ENCODE assay signal across 8 mouse cellular contexts in the genomic region with DNA sequence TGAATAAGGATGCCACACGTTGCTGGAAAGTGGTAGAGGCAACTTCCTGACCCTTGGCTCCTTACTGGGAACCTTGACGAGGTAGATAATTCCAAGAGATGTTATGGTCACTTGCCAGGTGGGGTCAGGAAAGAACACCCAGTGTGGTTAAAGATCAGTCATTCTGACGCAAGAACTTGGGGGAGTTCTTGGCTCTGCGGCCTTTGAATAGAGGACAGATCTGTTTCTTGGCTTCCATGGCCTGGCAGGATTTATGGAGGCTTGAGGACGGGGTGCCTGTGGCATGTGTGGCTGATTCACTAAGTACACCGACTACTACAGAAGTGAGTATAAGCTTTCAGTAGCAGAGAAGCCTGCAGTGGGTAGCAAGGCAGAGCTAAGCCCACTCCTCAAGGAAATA. TPM values are rescaled to one million over a fixed set of nuclear protein-coding genes. Genes with fewer than 3 reads are reported as not detected.
A peak's percentile ranks its signal among the peaks of the same experiment; 100 is the strongest.
DNase-seq lines count a peak whose midpoint lies in the region.

No protein-coding gene starts in this region.

- DNase-seq in ovary, adult 18-20 months (ENCODE audit: low spot score), result peak; percentile 35
- no peak for DNase-seq in ovary, postnatal 14 days (ENCODE audit: low spot score)
- peak; percentile 88 for DNase-seq in gonadal fat pad, adult 2 months (ENCODE audit: low read depth)
- DNase-seq in kidney, adult 8-10 months, result peak; percentile 80 to 82
- DNase-seq in ovary, postnatal 10 days (ENCODE audit: low spot score), result peak; percentile 7
- DNase-seq in retina, embryonic 14.5 days (ENCODE audit: low spot score), result no peak
- DNase-seq in cerebellum, postnatal 36 days, result no peak
- DNase-seq in spleen, adult 12 weeks (ENCODE audit: low spot score), result no peak

RNA-seq across cellular contexts. Expression of gene Kcne4, which starts 47.8 kb away (rescaled TPM):
- polyA plus RNA-seq in gonadal fat pad, adult 2 months (2012; rRNA removed), result 4.0 and 5.6 TPM in 2 replicates

Comparison
In these comparisons a context has a peak if more than half of its experiments do, and no peak if none do; other contexts are left out.
1. DNase-seq: peak in ovary, adult 18-20 months (single experiment), gonadal fat pad, adult 2 months (single experiment), kidney, adult 8-10 months (2 of 2) and ovary, postnatal 10 days (single experiment); none in ovary, postnatal 14 days (single experiment), retina, embryonic 14.5 days (single experiment), cerebellum, postnatal 36 days (0 of 2) and spleen, adult 12 weeks (single experiment).